Mouse (Mus musculus) ES-Bruce4 (cell line): Measurements from ENCODE around the gene Bcr.

Experiments
- CTCF ChIP-seq: IDR thresholded peaks from one replicate; pipeline ENCODE4 v1.8.1; 2011; ENCODE audit warnings: low read depth, low read length
- EP300 ChIP-seq: IDR thresholded peaks from 2 replicates; pipeline ENCODE4 v1.6.1; 2011; ENCODE audit warnings: low read depth, low read length; ENCODE audit not compliant: insufficient read depth

- TF ChIP-seq CTCF (no peak), EP300 (no peak)
Measured at GRCm38 (mm10) chr10:75112405-75112804, 52.0 kb downstream of the Bcr start.
